Mouse (Mus musculus) hindbrain, embryonic 14.5 days (tissue): ENCODE data around the gene Defb28. TPM values are rescaled to one million over a fixed set of nuclear protein-coding genes. Genes with fewer than 3 reads are reported as not detected.
A peak's percentile ranks its signal among the peaks of the same experiment; 100 is the strongest.

Source experiments
- ATAC-seq: fragments of 200-750 bp; cut with Nextera tagmentation; 2 replicates; pipeline ENCODE4 v1.8.0; 2017; ENCODE audit warnings: moderate number of reproducible peaks, mild to moderate bottlenecking, moderate TSS enrichment, moderate library complexity; ENCODE audit not compliant: low FRiP score
- DNase-seq: peaks from one replicate; pipeline ENCODE4 v3.0.0-alpha.2; 2015; ENCODE audit warnings: low spot score
- H3K27ac ChIP-seq: fragments of 300-500 bp; sonication (generic); 2 replicates; pipeline ENCODE4 v1.5.1; 2014; ENCODE audit warnings: mild to moderate bottlenecking, moderate library complexity
- H3K27me3 ChIP-seq: fragments of 300-500 bp; sonication (generic); 2 replicates; pipeline ENCODE4 v1.6.1; 2014; ENCODE audit warnings: mild to moderate bottlenecking, low read length, mixed read lengths; ENCODE audit not compliant: control insufficient read depth, insufficient read depth
- H3K36me3 ChIP-seq: fragments of 300-500 bp; sonication (generic); replicated peaks from 2 replicates; pipeline ENCODE4 v1.6.1; 2014; ENCODE audit not compliant: control insufficient read depth, insufficient read depth
- H3K4me1 ChIP-seq: fragments of 300-500 bp; sonication (generic); replicated peaks from 2 replicates; pipeline ENCODE4 v1.6.1; 2014; ENCODE audit warnings: antibody characterized with exemption, low read length, mixed read lengths; ENCODE audit not compliant: control insufficient read depth, insufficient read depth
- H3K4me2 ChIP-seq: fragments of 300-500 bp; sonication (generic); replicated peaks from 2 replicates; pipeline ENCODE4 v1.6.1; 2014; ENCODE audit warnings: mild to moderate bottlenecking, moderate library complexity
- H3K4me3 ChIP-seq: fragments of 300-500 bp; sonication (generic); replicated peaks from 2 replicates; pipeline ENCODE4 v1.5.1; 2014; ENCODE audit warnings: mild to moderate bottlenecking, low read length
- H3K9ac ChIP-seq: fragments of 300-500 bp; sonication (generic); 2 replicates; pipeline ENCODE4 v1.6.1; 2014
- H3K9me3 ChIP-seq: fragments of 300-500 bp; sonication (generic); 2 replicates; pipeline ENCODE4 v1.6.1; 2016; ENCODE audit warnings: low read length; ENCODE audit not compliant: control insufficient read depth
- WGBS: fragments of 180-500 bp; shearing (Covaris S2); extraction: QIAGEN DNeasy Blood & Tissue Kit; methylation state at CpG from one replicate; pipeline ENCODE4 v1.1.7; 2014; 5-methylcytosine and 5-hydroxymethylcytosine counted together
- polyA plus RNA-seq: library from polyadenylated mRNA; unstranded; fragments of >200 nt; fragmentation: Nextera tagmentation; extraction: Ambion mirVana; gene quantifications from 2 replicates; pipeline ENCODE4 v1.2.1, GENCODE M21; 2014

Gene Defb28
- polyA plus RNA-seq, 1 experiment from 2014 or later: not detected

DNA sequence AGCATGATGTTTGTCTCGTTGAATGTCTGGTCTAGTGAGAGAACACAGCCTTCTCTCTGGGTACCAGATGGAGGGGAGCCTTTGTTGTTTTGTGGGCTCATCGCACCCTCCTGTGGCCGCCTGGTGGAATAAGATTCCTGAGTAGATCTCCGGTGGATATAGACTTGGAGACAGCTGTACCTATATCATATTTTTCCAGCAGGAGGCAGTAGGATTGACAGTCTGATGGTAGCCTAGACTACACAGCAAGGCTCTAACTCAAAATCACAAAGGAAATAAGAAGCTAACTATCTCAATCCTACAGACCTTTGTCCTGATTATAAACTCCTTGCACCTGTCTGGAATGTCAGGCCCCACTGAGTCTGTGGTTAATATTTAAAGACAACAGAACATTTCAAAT is 26.6 kb downstream of the Defb28 start:
- Histone ChIP-seq H3K36me3 (no peaks in the 10 kb centered on the region), H3K9me3 (no peaks in the 10 kb centered on the region), H3K4me1 (no peaks in the 10 kb centered on the region), H3K4me2 (no peak overlapping the region), H3K4me3 (no peak overlapping the region), H3K27me3 (no peaks in the 10 kb centered on the region), H3K9ac (no peak overlapping the region), H3K27ac (no peak overlapping the region)
- DNase-seq (peak; percentile 45), ATAC-seq (no peak; the same call in 1 of the 2 replicates)
- WGBS: 30% methylated on average over 4 of the region's 4 CpGs

DNA sequence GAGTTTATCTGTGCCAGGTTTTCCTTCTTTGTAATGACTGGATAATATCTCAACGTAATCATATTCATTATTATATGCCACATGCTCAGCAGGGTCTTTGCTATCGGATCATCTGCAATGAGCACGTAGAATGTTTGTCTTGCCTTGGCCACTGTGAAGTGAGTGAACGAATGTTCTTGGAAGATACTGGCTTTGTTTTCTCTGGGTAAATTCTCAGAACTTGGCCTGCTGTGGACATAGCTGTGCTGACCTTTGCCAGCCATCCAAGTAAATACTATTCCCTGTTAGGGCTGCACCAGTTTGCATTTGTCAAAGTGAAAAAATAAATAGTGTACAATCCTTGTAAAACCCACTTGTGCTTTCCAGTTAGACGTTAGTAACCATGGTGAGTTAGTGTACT is 30.1 kb downstream of the Defb28 start:
- H3K9ac ChIP-seq: no peak overlapping the region
- ATAC-seq (no peak), DNase-seq (no peak)
- no peak overlapping the region for H3K4me2 ChIP-seq
- no peaks in the 10 kb centered on the region for H3K36me3 ChIP-seq
- no peaks in the 10 kb centered on the region for H3K4me1 ChIP-seq
- no peaks in the 10 kb centered on the region for H3K27me3 ChIP-seq
- no peak overlapping the region for H3K4me3 ChIP-seq
- H3K27ac ChIP-seq: no peak overlapping the region
- no peaks in the 10 kb centered on the region for H3K9me3 ChIP-seq
- WGBS: 71% methylated on average over 5 of the region's 5 CpGs

DNA sequence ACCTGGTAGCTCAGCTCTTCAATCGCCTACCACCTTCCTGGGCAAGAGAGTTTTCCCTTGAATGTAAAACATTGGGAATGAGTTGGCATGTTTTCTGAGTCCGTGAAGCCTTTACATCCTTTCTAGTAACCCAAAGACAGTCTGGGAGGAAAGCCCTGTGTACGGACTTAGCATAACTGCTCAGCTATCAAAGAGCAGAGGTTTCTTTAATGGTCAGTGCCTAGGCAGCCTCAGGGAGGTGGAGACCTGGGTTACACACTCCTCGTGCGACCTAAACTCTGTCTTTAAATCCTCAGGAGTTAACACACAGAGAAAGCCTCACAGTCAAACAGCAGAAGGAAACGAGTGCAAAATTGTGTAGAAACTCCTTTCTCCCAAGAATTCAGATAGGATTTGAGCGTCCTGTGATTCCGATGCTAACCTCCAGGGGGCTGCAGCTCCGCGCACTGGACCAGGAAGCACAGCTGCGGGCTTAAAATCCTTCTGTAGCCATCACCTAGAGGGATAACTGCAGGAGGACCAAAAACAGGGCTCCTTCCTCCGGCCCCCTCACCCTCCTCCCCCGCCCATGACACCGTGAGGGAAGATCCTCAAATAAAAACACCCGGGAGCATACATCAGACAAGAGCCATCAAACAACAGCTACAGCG is 35.8 kb downstream of the Defb28 start:
- Histone ChIP-seq H3K27ac (no peak overlapping the region), H3K4me1 (0 out of 2 replicates have a peak, but pooled peaks cover 4% of the 10 kb centered on the region), H3K27me3 (no peaks in the 10 kb centered on the region), H3K4me2 (peak overlapping the region; percentile 31), H3K36me3 (no peaks in the 10 kb centered on the region), H3K9ac (no peak overlapping the region), H3K4me3 (no peak overlapping the region), H3K9me3 (no peaks in the 10 kb centered on the region)
- WGBS: 13% methylated on average over 16 of the region's 16 CpGs
- DNase-seq: peak; percentile 82
- no peak for ATAC-seq

DNA sequence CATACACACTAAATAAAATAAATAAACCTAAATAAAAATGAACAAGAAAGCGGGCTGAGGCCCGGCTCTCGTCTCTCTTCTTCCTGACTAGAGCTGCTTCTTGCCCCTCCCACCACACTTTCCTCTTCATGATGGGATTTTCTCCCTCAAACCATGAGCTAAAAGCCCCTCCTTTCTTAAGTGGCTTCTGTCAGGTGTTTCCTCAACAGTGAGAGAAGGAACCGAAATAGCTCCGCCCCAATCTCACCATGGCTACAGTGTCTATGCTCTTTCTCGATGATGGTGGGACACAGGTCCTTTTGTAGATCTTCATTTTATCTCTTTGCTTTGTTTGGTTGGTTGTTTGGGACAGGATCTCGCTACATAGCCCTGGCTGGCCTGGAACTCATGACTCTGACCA is 38.6 kb downstream of the Defb28 start:
- Histone ChIP-seq H3K4me1 (0 out of 2 replicates have a peak, but pooled peaks cover 4% of the 10 kb centered on the region), H3K27me3 (no peaks in the 10 kb centered on the region), H3K9ac (no peak overlapping the region), H3K9me3 (no peaks in the 10 kb centered on the region), H3K27ac (no peak overlapping the region), H3K36me3 (no peaks in the 10 kb centered on the region), H3K4me3 (no peak overlapping the region), H3K4me2 (no peak overlapping the region)
- DNase-seq: no peak
- no peak for ATAC-seq
- 91% methylated on average over 7 of the region's 7 CpGs for WGBS

DNA sequence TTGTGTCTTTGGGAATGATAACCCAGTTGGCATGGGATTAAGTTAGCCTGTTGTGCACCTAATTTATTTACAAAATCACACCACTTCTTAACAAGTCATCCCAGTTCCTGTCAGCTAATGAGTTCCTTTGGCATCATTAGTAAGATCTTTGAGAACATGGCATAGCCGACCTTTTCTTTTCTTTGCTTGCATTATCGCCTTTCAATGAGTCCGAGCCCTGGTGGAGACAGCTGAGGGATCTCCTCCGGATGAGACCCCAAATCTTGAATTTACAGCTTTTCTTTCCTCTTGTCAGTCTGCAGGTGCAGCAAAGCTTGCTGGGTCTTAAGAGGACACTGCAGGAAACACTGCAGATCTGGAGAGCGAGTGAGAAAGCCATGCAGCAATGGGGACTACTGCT is 51.0 kb downstream of the Defb28 start, which contains the start of gene Gm17416:
Gm17416 (plus strand) TSS at position 301 of the 400 bp plus-strand sequence.
- H3K4me3 ChIP-seq: no peak within 1 kb of the TSS
- 87% methylated on average over 5 of the region's 5 CpGs for WGBS
- no peaks in the 10 kb centered on the region for H3K4me1 ChIP-seq
- no peak within 1 kb of the TSS for H3K27ac ChIP-seq
- no peaks in the 10 kb centered on the region for H3K27me3 ChIP-seq
- ATAC-seq (no peak), DNase-seq (no peak)
- H3K9ac ChIP-seq: no peak within 1 kb of the TSS
- H3K4me2 ChIP-seq: no peak within 1 kb of the TSS
- no peaks in the 10 kb centered on the region for H3K9me3 ChIP-seq
- no peaks in the 10 kb centered on the region for H3K36me3 ChIP-seq

DNA sequence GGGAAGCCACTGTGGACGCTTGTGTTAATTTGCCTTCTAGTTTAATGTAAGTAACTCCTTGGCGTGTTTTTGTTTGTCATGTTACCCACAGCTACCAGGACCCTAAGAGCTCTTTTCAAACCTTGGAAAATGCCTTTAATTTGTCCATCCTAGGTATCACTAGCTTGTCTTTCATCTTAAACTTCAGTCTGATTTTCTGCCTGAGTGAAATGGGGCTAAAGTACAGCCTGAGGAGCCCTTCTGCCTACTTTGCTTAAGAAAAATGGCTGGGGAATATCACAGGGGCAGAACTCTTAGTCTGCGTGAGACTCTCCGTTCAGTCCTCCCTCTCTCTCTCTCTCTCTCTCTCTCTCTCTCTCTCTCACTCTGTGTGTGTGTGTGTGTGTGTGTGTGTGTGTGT is 51.8 kb downstream of the Defb28 start:
- ATAC-seq (no peak), DNase-seq (no peak)
- Histone ChIP-seq H3K9me3 (no peaks in the 10 kb centered on the region), H3K9ac (no peak overlapping the region), H3K4me1 (no peaks in the 10 kb centered on the region), H3K27ac (no peak overlapping the region), H3K36me3 (no peaks in the 10 kb centered on the region), H3K4me2 (no peak overlapping the region), H3K27me3 (no peaks in the 10 kb centered on the region), H3K4me3 (no peak overlapping the region)
- WGBS: 90% methylated on average over 4 of the region's 4 CpGs

DNA sequence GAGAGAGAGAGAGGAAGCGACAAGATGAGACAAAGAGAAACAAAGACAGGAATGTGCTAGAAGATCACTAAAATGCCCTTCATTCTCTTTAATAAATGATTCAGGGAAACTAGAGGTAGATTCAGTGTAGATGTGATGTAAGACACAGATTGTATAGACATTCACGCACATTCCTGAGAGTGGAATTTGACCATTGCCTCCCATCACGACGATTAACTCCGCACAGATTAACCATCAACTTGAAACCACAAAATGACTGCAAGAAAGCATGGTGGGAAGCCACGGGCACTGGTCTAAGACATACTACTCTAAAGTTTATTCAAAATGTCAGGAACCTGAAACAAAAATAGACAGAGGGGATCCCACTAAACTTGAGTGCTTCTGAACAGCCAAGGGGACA is 52.3 kb downstream of the Defb28 start:
- Histone ChIP-seq H3K4me3 (no peak overlapping the region), H3K36me3 (no peaks in the 10 kb centered on the region), H3K27me3 (no peaks in the 10 kb centered on the region), H3K4me2 (no peak overlapping the region), H3K4me1 (no peaks in the 10 kb centered on the region), H3K9ac (no peak overlapping the region), H3K9me3 (no peaks in the 10 kb centered on the region), H3K27ac (no peak overlapping the region)
- 85% methylated on average over 6 of the region's 6 CpGs for WGBS
- ATAC-seq: no peak
- no peak for DNase-seq

Other genes starting within 250 kb of the Defb28 start
- gene Tbc1d20, start 224.4 kb upstream of the Defb28 start, polyA plus RNA-seq: 24.4 and 31.4 TPM in 2 replicates
- gene Rbck1, start 185.6 kb upstream of the Defb28 start, polyA plus RNA-seq: 93.7 and 95.3 TPM in 2 replicates
- 0.95 and 1.0 TPM in 2 replicates for gene Trib3, start 174.2 kb upstream of the Defb28 start, polyA plus RNA-seq
- gene Nrsn2, start 141.6 kb upstream of the Defb28 start, polyA plus RNA-seq: 48.0 and 56.9 TPM in 2 replicates
- gene Sox12, start 120.2 kb upstream of the Defb28 start, polyA plus RNA-seq: 18.8 and 19.5 TPM in 2 replicates
- gene Zcchc3, start 103.2 kb upstream of the Defb28 start, polyA plus RNA-seq: 16.5 and 17.2 TPM in 2 replicates
- gene 6820408C15Rik, start 102.7 kb upstream of the Defb28 start, polyA plus RNA-seq: 2.5 and 3.8 TPM in 2 replicates
- gene Defb23, start 53.6 kb upstream of the Defb28 start, polyA plus RNA-seq: not detected in 2 replicates
- not detected in 2 replicates for gene Defb20, start 41.2 kb upstream of the Defb28 start, polyA plus RNA-seq
- not detected in 2 replicates for gene Defb22, start 28.1 kb upstream of the Defb28 start, polyA plus RNA-seq
- not detected in 2 replicates for gene Defb26, start 6.6 kb upstream of the Defb28 start, polyA plus RNA-seq
- gene Defb29, start 21.8 kb downstream of the Defb28 start, polyA plus RNA-seq: not detected in 2 replicates
- not detected in 2 replicates for gene Gm17416, start 51.1 kb downstream of the Defb28 start, polyA plus RNA-seq
- not detected in 2 replicates for gene Defb21, start 54.5 kb downstream of the Defb28 start, polyA plus RNA-seq
- gene Defb19, start 62.1 kb downstream of the Defb28 start, polyA plus RNA-seq: not detected in 2 replicates
- not detected in 2 replicates for gene Defb45, start 81.1 kb downstream of the Defb28 start, polyA plus RNA-seq
- not detected in 2 replicates for gene Defb36, start 86.1 kb downstream of the Defb28 start, polyA plus RNA-seq
- gene Defb25, start 104.8 kb downstream of the Defb28 start, polyA plus RNA-seq: not detected in 2 replicates
- gene Rem1, start 108.7 kb downstream of the Defb28 start, polyA plus RNA-seq: 0.33 and 0.87 TPM in 2 replicates
- gene H13, start 151.2 kb downstream of the Defb28 start, polyA plus RNA-seq: 155 and 164 TPM in 2 replicates
- gene Mcts2, start 168.8 kb downstream of the Defb28 start, polyA plus RNA-seq: 34.0 and 41.9 TPM in 2 replicates
- gene Id1, start 218.0 kb downstream of the Defb28 start, polyA plus RNA-seq: 56.5 and 68.0 TPM in 2 replicates
- gene Cox4i2, start 235.9 kb downstream of the Defb28 start, polyA plus RNA-seq: 5.8 TPM in 2 replicates